Mouse (Mus musculus): ENCODE measurements around the gene Galnt4.
"Not testable (repeated sequence)": the region's sequence is repeated elsewhere in the genome, so short reads cannot be mapped to it uniquely, and the experiment has no call there.

The Galnt4 gene

DNA sequence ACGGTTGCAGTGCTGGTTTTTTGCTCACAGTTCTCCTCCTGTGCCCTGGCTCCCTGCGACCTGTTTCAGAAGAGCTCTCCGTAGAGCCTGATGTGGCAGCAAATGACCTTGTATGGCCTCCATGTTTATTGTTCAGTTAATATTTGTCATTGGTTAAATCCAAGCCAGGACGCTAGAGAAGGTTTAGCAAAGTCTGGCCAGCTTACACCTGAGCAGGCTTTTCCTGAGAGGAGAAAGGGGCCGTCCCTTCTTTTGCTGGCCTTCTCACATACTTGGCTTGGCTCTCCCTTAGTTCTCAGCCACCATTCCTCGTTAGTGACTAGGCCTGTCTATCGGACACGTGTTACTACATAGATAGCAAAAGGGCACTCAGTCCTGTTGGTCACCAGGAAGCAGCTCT lies 46.7 kb downstream of the Galnt4 start:
- in situ Hi-C loops (cut with MboI, MseI), result no loop called here

DNA sequence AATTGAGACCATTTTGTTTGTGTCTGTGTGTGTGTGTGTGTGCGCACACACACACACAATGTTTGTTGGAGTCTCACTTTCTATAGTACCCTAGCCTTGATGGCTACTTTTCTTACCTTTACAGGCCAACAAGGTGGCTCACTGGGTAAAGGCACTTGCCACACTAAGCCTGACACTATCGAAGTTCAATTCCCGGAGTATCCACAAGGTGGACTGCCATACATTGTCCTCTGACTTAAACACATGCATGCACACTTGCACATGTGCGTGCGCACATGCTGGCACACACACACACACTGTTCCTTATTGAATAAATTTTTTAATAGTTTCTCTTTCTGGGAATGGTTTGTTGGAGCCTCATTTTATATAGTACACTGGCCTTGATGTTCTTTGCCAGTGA lies 48.8 kb downstream of the Galnt4 start:
- in situ Hi-C loops (cut with MboI, MseI), result no loop called here

DNA sequence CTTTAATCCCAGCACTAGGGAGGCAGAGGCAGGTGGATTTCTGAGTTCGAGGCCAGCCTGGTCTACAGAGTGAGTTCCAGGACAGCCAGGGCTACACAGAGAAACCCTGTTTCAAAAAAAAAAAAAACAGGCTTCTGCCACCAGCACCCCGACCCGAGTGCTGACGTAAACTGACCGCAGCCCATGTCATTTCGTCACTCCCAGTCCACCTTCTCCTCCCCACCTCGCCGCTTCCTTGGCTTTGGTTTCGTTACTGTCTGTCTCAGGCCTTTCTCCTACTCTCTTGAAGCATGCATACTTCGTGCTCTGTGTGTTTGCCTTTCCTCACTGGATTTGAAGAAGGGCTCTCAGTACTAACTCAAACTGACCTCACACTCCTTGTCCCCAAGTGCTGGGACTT lies 49.7 kb downstream of the Galnt4 start:
- in situ Hi-C loops (cut with MboI, MseI), result not testable (repeated sequence)

DNA sequence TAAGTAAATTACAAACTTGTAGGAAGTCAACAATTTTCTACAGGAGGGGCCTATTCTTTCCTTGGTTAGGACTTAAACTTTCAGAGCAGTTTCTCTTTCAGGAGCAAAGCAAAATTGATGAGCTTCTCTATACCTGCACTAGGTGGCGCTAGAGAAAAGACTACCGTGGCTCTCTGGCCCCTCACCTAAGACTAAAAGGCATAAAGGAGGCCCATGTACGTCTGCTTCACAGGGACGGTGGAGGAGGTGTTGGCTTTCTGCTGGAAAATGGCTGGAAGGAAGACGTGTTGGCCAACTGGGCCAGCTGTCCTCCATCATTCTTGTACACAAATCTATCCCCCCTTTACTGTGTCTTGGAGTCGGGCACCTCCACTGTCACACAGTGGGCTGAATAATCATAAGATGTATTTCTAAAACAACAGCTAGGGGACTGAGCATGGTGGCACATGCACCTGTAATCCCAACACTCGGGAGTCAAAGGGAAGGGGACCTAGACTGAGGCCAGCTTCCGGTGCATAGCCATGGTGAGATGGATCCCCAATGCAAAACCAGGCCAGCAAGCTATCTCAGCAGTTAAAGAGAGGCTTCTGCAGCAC lies 54.1 kb downstream of the Galnt4 start:
- in situ Hi-C loops (cut with MboI, MseI), result loop anchor here (10.0 kb wide), 1 partner anchor 453 kb away; no protein-coding TSS in a partner anchor

All from T-helper 2 cell (primary cell).